Mouse (Mus musculus) ovary, postnatal 14 days (tissue): ENCODE results near the gene Lrrc42.

Experiments
- DNase-seq: peaks from one replicate; pipeline ENCODE4 v3.0.0; 2022; ENCODE audit warnings: low spot score

Gene Lrrc42

DNA sequence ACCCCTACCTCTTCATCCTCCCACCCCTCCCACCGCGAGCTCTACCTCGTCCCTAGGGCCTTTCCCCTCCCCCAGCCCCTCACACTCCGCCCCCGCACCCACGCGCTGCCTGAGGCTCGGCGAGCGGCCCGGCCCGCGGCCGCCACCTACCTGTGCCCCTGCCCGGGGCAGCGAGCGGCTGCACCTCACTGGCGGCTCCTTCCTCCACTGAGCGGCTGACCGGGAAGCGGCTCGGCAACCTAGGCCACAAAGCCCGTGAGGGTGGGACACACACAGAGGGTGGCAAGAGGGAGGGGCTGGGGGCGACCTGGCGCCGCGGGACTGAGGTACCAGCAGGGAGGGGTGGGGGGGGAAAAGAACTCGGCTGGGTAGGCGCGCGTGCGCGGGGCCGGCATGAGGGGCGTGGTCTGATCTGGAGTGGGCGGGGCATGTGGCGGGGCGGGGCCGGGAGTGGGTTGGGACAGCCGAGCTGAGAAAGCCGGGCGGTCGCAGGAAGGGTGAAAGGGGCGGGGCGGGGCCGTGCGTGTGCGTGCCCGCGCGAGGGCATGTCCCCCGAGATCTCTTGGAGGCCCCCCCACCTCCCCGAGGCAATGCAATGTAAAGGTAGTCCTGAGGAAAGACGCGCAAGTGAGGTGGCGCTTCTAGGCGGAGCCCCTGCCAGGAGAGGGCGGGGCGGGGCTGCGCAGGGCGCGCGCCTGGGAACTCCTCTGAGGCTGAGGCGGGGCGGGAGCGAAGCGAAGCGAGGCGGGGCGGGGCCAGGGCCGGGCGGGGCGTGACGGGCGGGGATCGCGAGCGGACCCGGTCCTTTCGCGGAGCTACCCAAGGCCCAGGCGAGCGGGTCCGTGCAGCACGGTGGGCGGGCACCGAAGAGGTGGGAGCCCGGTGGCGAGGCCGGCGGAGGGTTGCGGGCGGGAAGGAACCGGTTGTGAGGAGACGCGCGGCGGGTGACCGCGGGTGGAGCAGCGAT is at the start of gene Lrrc42, which contains the start of gene Hspb11:
Lrrc42 (minus strand) TSS at position 408 of the 967 bp plus-strand sequence.
Hspb11 (plus strand) TSS at position 469 of the 967 bp plus-strand sequence.
- peak; percentile 91 for DNase-seq

DNA sequence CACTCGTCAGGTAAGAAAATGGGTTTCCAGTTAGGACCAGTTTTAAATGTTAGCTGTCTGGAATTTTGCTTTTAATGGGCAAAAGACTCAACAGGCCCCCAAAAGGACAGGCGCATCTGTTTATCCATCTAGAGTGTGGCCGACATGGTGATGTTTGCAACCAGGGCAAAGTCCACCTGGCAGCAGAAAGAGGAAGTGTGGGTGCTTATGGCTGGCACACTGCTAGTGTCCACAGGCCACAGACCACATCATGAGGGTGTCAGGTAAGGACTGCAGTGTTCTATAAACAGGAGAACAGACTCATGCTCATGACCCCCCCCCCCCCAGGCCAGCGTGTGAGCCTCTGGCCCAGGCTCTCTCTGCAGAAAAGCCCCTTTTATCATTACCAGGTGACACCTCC is 49.5 kb upstream of the Lrrc42 start:
- no peak for DNase-seq

GRCm38 (mm10) chr4:107302221-107302620 is 48.9 kb upstream of the Lrrc42 start:
- DNase-seq: no peak

- DNase-seq: no peak
Measured at GRCm38 (mm10) chr4:107300902-107301555, 47.7 kb upstream of the Lrrc42 start.

- DNase-seq: no peak
Measured at GRCm38 (mm10) chr4:107300371-107300770, 47.0 kb upstream of the Lrrc42 start.

GRCm38 (mm10) chr4:107299779-107300340 is 46.5 kb upstream of the Lrrc42 start:
- no peak for DNase-seq

- DNase-seq: no peak
Measured at GRCm38 (mm10) chr4:107298071-107298606, 44.8 kb upstream of the Lrrc42 start.

GRCm38 (mm10) chr4:107292273-107292662 is 38.9 kb upstream of the Lrrc42 start:
- no peak for DNase-seq

DNA sequence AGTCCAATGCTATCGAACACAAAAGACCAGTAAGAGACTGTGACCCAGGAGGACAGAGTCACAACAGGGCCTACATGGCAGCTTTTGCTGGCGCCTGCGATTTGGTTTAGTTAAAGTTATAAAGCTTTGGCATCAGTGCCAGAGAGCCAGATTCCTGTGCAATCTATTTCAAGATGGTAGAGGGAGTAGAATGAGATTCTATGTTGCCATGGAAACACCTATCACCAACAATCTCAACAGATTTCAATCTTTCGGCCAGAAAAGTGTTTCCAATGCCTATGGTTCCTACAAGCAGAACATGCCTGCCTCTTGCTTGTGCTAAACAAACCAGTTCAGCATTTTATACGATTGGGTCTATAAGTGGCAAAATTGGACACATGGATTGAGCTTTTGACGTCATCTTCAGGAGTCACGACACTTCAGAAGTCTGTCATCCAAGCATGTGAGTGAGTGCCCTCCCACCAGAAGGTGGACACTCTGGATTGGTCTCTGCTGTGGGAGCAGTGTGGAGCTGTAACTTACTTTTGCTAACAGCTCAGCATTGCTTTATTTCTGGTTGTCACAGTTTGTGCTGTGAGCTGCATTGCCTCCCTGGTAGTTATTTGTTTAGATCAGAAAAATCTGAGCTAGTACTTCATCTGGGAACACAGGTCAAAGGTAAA is 38.4 kb upstream of the Lrrc42 start:
- no peak for DNase-seq

DNA sequence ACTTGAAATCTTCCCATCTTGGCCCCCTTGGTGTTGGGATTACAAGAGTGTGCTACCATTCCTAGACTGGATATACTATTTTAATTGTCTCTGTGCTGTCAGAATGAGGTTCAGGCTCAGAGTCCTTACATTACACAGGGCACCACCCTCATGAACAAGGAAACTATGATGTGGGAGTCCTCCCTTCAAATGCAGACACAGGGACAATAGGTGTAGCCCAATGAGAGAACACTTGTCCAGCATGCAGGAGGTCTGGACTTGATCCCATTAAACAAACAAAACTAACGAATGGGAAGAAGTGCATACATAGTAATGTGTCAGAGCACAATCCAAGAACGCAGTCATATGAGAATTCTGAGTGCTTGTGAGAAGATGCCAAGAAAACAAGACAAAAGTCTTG is 34.2 kb upstream of the Lrrc42 start:
- DNase-seq: no peak

GRCm38 (mm10) chr4:107286386-107286785 is 33.1 kb upstream of the Lrrc42 start:
- DNase-seq: no peak

DNA sequence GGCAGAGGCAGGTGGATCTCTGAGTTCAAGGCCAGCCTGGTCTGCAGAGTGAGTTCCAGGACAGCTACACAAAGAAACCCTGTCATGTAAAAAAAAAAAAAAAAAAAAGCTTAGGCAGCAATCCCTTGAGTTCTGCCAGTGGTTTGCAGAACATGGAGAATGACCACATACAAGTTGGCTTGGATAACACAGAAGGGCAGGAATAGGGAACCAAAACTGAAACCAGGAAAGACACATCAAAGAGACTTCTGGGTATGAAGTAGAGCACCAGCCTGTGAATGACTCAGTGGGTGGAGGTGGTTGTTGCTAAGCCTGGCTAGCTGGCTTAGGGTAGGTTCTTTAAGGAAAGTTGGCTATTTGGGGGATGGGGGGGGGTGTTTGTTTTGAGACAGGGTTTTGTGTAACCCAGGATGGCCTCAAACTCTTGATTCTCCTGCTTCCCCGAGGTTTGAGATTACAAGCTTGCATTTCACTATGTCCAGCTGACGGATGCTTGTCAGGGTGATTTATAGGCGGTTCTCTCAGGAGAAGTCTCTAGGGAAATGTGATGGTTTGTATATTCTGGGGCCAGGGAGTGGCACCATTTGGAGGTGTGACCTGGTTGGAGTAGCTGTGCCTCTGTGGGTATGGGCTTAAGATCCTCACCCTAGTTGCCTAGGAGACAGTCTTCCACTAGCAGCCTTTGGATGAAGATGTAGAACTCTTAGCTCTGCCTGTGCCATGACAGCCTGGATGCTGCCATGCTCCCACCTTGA is 32.3 kb upstream of the Lrrc42 start:
- DNase-seq: no peak

- no peak for DNase-seq
Measured at GRCm38 (mm10) chr4:107280843-107281475, 27.6 kb upstream of the Lrrc42 start.

DNA sequence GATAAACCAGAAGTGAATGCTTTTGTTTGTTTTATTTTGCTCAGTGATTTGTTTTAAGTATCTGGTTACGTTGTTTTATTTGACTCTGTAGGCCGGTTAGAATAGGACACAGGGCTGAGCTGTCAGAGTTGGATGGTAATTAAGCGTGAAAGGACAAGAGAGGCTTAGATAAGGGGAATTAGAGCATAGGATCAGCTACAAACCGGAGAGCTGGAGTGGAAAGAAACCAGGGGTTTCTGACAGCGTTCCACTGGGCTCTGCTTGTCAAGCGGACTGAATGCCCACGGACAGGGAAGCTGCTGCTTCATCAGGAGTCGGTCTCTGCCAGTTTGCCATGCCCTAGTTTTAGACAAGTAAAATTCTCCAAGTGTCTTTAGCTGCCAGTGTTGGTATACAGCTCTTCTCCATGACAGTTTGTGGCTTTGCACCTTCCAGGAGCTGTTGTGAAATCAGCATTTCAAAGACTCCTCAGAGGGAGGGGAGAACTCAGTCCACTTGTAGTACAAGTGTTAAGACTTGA is 24.9 kb upstream of the Lrrc42 start:
- no peak for DNase-seq

GRCm38 (mm10) chr4:107274511-107274910 is 21.2 kb upstream of the Lrrc42 start:
- no peak for DNase-seq

DNA sequence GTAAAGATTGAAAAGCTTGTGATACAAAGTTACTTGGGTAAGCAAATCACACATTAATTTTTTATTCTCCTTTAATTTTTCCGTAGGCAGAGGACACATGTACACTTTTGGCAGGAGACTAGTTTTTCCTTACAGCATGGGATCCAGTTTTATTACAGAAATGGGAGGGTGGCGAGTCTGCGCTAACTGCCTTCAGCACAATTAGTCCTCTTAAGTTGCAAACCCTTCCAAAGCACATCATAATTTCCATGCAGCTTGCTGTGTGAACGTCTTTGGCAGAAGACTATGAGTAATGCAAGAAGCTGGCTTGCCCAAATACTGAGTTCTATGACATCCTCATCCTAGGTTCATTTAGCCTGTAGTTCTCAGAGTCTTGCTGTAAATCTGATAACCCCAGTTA is 20.4 kb upstream of the Lrrc42 start:
- DNase-seq: no peak

DNA sequence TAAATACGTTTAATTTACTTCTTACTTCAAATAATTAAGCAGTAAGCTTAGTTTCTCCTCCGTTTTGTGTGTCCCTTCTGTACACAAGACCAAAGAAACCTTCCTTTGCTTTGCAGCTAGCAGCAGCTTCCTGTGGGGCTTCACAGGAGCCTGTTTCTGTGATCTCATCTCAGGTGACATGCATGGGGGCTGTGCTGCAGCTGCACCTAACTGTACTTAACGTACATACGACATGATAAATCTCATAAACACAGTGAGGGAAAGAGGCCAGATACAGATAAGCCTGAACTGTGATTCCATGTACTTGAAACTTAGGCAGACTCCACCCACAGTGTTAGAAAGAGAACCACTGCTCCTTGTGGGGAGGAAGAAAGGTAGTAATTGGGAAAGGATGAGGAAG is 6.7 kb upstream of the Lrrc42 start:
- DNase-seq: no peak

DNA sequence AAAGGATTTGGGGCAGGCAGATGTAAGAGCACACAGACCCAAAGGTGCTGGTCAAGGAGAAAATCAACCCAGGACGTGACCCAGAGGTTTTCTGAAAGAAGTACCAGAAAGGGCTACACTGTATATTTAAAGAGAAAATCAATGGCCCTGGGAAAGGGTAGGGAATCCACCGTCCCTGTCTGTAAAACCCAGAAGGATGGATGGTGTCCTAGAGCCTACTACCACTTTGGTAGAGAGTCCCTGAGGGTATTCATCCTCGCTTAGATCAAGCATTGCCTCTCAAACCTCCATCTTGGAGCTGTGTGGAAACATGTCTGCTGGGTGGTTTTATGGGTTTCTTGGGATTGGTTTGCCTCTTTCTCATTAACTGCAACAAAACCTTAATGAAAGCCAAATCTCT is 1.1 kb upstream of the Lrrc42 start:
- DNase-seq: no peak

- DNase-seq: no peak
Measured at GRCm38 (mm10) chr4:107252522-107252921, 810 bp downstream of the Lrrc42 start.

GRCm38 (mm10) chr4:107250494-107250893 is 2.8 kb downstream of the Lrrc42 start:
- peak; percentile 19 for DNase-seq

DNA sequence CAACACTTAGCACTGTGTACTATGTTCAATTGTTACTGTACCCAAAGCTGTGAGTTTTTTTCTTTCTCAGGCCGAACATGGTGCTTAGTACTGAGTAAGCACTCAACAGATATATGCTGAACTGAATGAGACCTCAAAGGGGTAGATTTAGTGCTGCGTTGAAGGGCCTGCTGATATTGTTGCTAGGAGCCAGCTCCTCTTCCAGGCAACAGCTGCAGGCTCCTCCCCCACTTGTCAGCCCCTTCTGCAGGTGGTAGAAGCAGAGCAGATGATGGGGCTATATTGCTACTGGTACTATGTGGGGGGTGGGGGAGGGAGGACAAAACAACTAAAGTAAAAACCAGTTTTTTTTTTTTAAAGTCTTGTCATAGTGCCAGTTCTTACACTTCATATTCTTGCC is 3.9 kb downstream of the Lrrc42 start:
- DNase-seq: no peak
